Mouse (Mus musculus) CH12.LX (cell line): ENCODE data around the gene Srrm3. TPM values are rescaled to one million over a fixed set of nuclear protein-coding genes. Genes with fewer than 3 reads are reported as not detected.

Experiments
- DNase-seq: peaks from one replicate; pipeline ENCODE4 v3.0.0-alpha.2; 2013; ENCODE audit errors: extremely low read depth
- H3K27ac ChIP-seq: 2 replicates; pipeline ENCODE4 v1.5.1; 2012; ENCODE audit warnings: low read depth, mild to moderate bottlenecking, control low read depth, moderate library complexity; ENCODE audit not compliant: insufficient read depth
- H3K27me3 ChIP-seq: replicated peaks from 2 replicates; pipeline ENCODE3; 2012; ENCODE audit warnings: inconsistent platforms
- H3K36me3 ChIP-seq, 2 experiments: replicated peaks in 1 of 2; 2 replicates each; pipeline versions ENCODE3 to v1.6.1; 2012; ENCODE audit warnings: inconsistent platforms in 1 of 2, low read length in 1 of 2, mild to moderate bottlenecking in 1 of 2, mixed read lengths in 1 of 2, moderate library complexity in 1 of 2; ENCODE audit not compliant: control insufficient read depth in 1 of 2, insufficient read depth in 1 of 2
- H3K4me1 ChIP-seq, 2 experiments: 2 replicates each; pipeline ENCODE4 v1.6.1; 2012; ENCODE audit warnings: inconsistent platforms in 1 of 2, moderate library complexity in 1 of 2; ENCODE audit not compliant: insufficient read depth in 2 of 2, control insufficient read depth in 1 of 2
- H3K4me2 ChIP-seq: 2 replicates; pipeline ENCODE4 v1.6.1; 2012; ENCODE audit warnings: low read depth, mild to moderate bottlenecking, control low read depth; ENCODE audit not compliant: poor library complexity, insufficient read depth, severe bottlenecking
- H3K4me3 ChIP-seq, 3 experiments: fragments of 150-350 bp in 1 of 3; sonication (generic) in 1 of 3; replicated peaks in 1 of 3; 2 replicates each; pipeline versions ENCODE3 to v1.5.1; 2011 to 2012; ENCODE audit warnings: low read depth in 2 of 3, low read length in 2 of 3, mild to moderate bottlenecking in 2 of 3, moderate library complexity in 2 of 3, control low read depth in 1 of 3, improper control_type of control experiment in 1 of 3, inconsistent platforms in 1 of 3, mixed read lengths in 1 of 3; ENCODE audit not compliant: poor library complexity in 1 of 3
- H3K79me2 ChIP-seq: replicated peaks from 2 replicates; pipeline ENCODE4 v1.6.1; 2012; ENCODE audit warnings: mild to moderate bottlenecking, moderate library complexity; ENCODE audit not compliant: control insufficient read depth, poor library complexity, insufficient read depth, severe bottlenecking; ENCODE audit errors: extremely low read depth
- H3K9ac ChIP-seq: 2 replicates; pipeline ENCODE4 v1.6.1; 2012; ENCODE audit warnings: low read depth, mild to moderate bottlenecking, control low read depth, moderate library complexity; ENCODE audit not compliant: insufficient read depth
- H3K9me3 ChIP-seq: replicated peaks from 2 replicates; pipeline ENCODE3; 2012; ENCODE audit warnings: low read length, inconsistent platforms, mixed read lengths
- BHLHE40 ChIP-seq: IDR thresholded peaks from 2 replicates; pipeline ENCODE4 v1.6.1; 2011; ENCODE audit warnings: mild to moderate bottlenecking, low read depth, low read length, improper control_type of control experiment
- CHD2 ChIP-seq: IDR thresholded peaks from 2 replicates; pipeline ENCODE4 v1.6.1; 2011; ENCODE audit warnings: low read length, improper control_type of control experiment
- EP300 ChIP-seq: IDR thresholded peaks from 2 replicates; pipeline ENCODE4 v1.6.1; 2011; ENCODE audit warnings: low read length, improper control_type of control experiment
- MAX ChIP-seq: IDR thresholded peaks from 2 replicates; pipeline ENCODE4 v1.6.1; 2011; ENCODE audit warnings: low read length, improper control_type of control experiment
- RCOR1 ChIP-seq: conservative IDR thresholded peaks from 2 replicates; pipeline ENCODE4 v1.6.1; 2012; ENCODE audit warnings: low read depth, mild to moderate bottlenecking, inconsistent platforms, low read length, improper control_type of control experiment
- USF2 ChIP-seq: conservative IDR thresholded peaks from 2 replicates; pipeline ENCODE4 v1.6.1; 2011; ENCODE audit warnings: low read depth, low read length, improper control_type of control experiment
- ZC3H11A ChIP-seq: IDR thresholded peaks from 2 replicates; pipeline ENCODE4 v1.6.1; 2012; ENCODE audit warnings: low read depth, mild to moderate bottlenecking, inconsistent platforms, low read length, improper control_type of control experiment
- ZMIZ1 ChIP-seq: IDR thresholded peaks from 2 replicates; pipeline ENCODE4 v1.6.1; 2012; ENCODE audit warnings: low read depth, mild to moderate bottlenecking, inconsistent platforms, low read length, improper control_type of control experiment
- ZNF384 ChIP-seq: IDR thresholded peaks from 2 replicates; pipeline ENCODE4 v1.6.1; 2012; ENCODE audit warnings: low read depth, low read length, improper control_type of control experiment, inconsistent platforms
- dilution Hi-C: fragments of 300-500 bp; cut with MboI; formaldehyde crosslinking; loops from 2 replicates; pipeline ENCODE4 v1.14.3; 2020; ENCODE audit warnings: low sequenced_read_pairs; ENCODE audit not compliant: extremely low pct_unique_long_range_greater_than_20kb, extremely low pct_ligation_motif_present
- in situ Hi-C: fragments of 300-500 bp; cut with MboI; formaldehyde crosslinking; loops from 3 replicates; pipeline ENCODE4 v1.14.3; 2019; ENCODE audit warnings: low sequenced_read_pairs, low pct_ligation_motif_present, low pct_unique_long_range_greater_than_20kb, mixed read lengths
- polyA plus RNA-seq: library from polyadenylated mRNA; unstranded; fragments of >175 nt; gene quantifications from 2 replicates; pipeline ENCODE4 v1.2.1, GENCODE M21; 2012; ENCODE audit warnings: low read depth; ENCODE audit not compliant: insufficient read length
- total RNA-seq, 2 experiments: library from RNA; depleted of rRNA; stranded (reverse); fragments of 300-350 nt in 1 of 2; fragments of >200 nt in 1 of 2; gene quantifications; 2 replicates each; pipeline ENCODE4 v1.2.3; 2012 to 2014

Srrm3 gene
- total and polyA plus RNA-seq, 3 experiments: not detected

DNA sequence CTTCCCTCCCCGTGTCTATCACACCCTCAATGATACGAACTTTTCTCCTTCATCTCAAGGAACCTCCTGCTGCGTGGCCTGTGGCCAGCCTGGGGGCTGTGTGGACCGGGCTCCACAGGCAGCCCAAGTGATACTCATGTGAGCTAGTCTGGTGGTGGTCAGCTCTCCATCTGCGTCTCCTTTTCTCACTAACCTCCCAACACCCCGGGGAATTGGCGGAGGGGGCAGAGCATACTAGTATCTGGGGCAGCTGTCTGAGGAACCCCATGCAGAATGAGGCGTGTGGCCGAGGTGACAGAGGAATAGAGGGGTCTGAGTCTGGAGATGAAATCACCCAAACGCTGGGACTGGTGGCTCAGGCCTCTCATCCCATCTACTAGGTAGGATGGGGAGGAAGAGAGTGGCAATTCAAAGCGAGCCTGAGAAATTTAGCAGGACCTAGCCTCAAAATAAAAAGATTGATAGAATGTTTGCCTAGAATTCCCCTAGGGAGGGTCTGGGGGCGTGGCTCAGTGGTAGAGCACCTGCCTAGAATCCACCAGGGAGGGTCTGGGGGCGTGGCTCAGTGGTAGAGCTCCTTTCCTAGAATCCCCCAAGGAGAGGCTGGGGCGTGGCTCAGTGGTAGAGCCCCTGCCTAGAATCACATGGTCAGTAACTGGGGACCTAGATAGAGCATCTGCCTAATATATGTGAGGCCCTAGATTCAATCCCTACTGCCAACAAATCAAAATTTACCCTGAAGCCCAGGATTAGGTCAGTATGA, 63.2 kb downstream of the Srrm3 start:
- peak; percentile 74 for DNase-seq
- no peak overlapping the region for H3K4me2 ChIP-seq
- TF ChIP-seq MAX (0 out of 2 replicates have a peak, but pooled peaks have one; percentile 13), ZMIZ1 (no peak)
- TF ChIP-seq, all 38 proteins: peak for 1
- Histone ChIP-seq H3K9ac (no peak overlapping the region), H3K9me3 (peaks cover 18% of the 10 kb centered on the region), H3K4me1 (peaks cover 2 to 33% of the 10 kb centered on the region in 2 experiments; a peak in 2 of 4 replicates), H3K79me2 (no peaks in the 10 kb centered on the region), H3K4me3 (no peak overlapping the region), H3K27me3 (peaks cover 10% of the 10 kb centered on the region), H3K27ac (no peak overlapping the region), H3K36me3 (no peaks in the 10 kb centered on the region)
- dilution Hi-C loops (no loop called here), in situ Hi-C loops (loop anchor here (10.0 kb wide), 1 partner anchor 255 kb away; no protein-coding TSS in a partner anchor)

DNA sequence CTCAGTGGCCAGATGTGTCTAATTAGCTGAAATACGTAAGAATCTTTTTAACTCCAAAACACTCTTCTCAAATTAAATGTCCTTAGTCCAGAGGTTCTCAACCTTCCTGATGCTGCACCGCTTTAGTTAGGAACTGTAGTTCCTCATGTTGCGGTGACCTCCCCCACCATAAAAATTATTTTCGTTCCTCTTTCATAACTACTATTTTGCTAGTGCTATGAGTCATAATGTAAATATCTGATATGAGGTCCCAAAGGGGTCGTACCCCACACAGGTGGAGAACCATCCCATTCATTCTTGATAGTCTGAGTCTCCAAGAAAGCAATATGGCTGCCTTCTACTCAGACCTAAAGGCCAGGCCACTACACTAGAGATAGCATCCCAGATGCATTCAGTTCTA, 63.8 kb downstream of the Srrm3 start:
- peak; percentile 73 for DNase-seq
- H3K4me3 ChIP-seq: no peak overlapping the region
- no peaks in the 10 kb centered on the region for H3K36me3 ChIP-seq
- no peak overlapping the region for H3K27ac ChIP-seq
- in situ Hi-C loops: no loop called here
- H3K4me2 ChIP-seq: no peak overlapping the region
- H3K4me1 ChIP-seq: peaks cover 2 to 31% of the 10 kb centered on the region in 2 experiments; a peak in 2 of 4 replicates
- peaks cover 4% of the 10 kb centered on the region for H3K27me3 ChIP-seq
- H3K9me3 ChIP-seq: peaks cover 18% of the 10 kb centered on the region
- no peak overlapping the region for H3K9ac ChIP-seq
- H3K79me2 ChIP-seq: no peaks in the 10 kb centered on the region
- TF ChIP-seq USF2 (no peak), MAX (0 out of 2 replicates have a peak, but pooled peaks have one; percentile 8), CHD2 (0 out of 2 replicates have a peak, but pooled peaks have one; percentile 22), EP300 (peak; percentile 61)
- TF ChIP-seq, all 38 proteins: peak for 3
- dilution Hi-C loops: no loop called here

DNA sequence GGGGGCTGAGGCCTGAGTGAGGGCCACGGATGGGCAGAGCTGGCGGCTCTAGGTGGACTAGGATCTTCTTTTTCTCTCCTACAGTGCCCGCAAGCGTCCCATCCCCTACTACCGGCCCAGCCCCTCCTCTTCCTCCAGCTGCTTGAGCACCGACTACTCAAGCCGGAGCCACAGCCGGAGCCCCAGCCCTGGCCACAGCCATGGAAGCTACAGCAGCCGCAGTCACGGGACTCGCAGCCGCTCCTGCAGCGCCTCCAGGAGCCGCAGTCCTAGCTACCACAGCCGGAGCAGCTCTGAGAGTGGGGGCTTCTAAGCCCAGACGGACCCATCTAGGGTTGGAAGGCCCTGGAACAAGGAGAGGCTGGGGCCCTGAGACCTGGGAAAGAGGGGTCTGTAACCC, 66.3 kb downstream of the Srrm3 start:
- Histone ChIP-seq H3K36me3 (no peaks in the 10 kb centered on the region), H3K4me2 (no peak overlapping the region), H3K79me2 (no peaks in the 10 kb centered on the region), H3K4me3 (no peak overlapping the region), H3K4me1 (peaks cover 2 to 40% of the 10 kb centered on the region in 2 experiments; a peak in 3 of 4 replicates), H3K9me3 (peaks cover 14% of the 10 kb centered on the region), H3K9ac (no peak overlapping the region), H3K27ac (no peak overlapping the region), H3K27me3 (no peaks in the 10 kb centered on the region)
- no peak for DNase-seq
- TF ChIP-seq BHLHE40 (no peak), EP300 (no peak), ZC3H11A (no peak), RCOR1 (no peak), ZNF384 (no peak)
- in situ Hi-C loops (no loop called here), dilution Hi-C loops (no loop called here)
